Mouse (Mus musculus): ENCODE data around the gene Acod1.
A peak's percentile ranks its signal among the peaks of the same experiment; 100 is the strongest.

Gene Acod1

GRCm38 (mm10) chr14:103046677-103047076, at the start of gene Acod1:
Acod1 (plus strand) TSS chr14:103046977.
- no peak for DNase-seq (ENCODE audit: low read depth in 1 of 2, low spot score in 2 of 2)

DNA sequence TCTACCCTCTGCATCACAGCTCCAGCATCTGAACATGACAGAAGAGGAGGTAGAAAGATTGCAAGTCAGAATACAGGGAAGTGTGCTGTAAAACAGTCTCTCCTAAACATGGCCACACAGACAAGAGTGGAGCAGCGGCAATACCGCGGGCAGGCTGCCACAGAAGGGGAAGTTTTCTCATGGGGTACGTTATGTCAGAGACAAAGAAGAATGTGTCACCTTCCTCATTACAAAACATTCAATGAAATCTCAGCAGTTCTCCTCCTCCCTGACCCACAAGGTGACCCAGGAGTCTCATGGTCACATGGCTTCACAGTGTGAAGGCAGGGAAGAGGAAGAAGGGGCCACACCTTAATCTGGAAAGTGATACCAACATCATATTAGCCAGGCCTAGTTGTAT, 39.0 kb upstream of the Acod1 start:
- DNase-seq (ENCODE audit: low read depth in 1 of 2, low spot score in 2 of 2) = peak; percentile 74 to 83

GRCm38 (mm10) chr14:103011782-103012181, 35.0 kb upstream of the Acod1 start:
- peak in 1 of 2 experiments; percentile 22 for DNase-seq (ENCODE audit: low read depth in 1 of 2, low spot score in 2 of 2)

DNA sequence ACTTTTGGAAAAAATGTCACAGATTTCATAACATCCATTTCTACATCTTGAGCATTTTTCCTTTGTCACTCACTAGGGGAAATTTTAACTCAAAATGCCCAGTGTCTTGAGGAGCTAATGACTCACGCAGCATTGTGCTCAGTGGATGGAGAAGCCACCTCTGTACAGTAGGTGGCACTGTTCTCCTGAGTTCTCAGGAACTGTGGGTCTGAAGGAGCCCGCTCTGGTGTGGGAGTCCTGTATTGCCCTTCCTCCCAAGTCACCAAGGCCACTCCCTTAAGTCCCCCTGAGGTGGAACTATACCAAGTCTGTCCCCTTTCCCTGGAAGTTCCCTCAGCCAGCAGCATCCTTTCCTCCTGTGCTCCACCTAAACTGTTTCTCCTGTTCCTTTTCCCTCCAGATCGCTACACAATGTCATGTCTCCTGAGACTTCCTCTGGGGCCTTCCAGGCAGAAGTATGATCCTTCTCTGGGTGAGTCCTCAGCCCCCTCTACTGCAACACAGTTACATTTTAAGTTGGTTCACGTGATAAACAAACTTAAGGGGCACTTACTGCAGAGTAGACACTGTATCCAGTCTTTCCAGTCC, 34.1 kb upstream of the Acod1 start:
- DNase-seq (ENCODE audit: low read depth in 1 of 2, low spot score in 2 of 2) = peak in 1 of 2 experiments; percentile 61

DNA sequence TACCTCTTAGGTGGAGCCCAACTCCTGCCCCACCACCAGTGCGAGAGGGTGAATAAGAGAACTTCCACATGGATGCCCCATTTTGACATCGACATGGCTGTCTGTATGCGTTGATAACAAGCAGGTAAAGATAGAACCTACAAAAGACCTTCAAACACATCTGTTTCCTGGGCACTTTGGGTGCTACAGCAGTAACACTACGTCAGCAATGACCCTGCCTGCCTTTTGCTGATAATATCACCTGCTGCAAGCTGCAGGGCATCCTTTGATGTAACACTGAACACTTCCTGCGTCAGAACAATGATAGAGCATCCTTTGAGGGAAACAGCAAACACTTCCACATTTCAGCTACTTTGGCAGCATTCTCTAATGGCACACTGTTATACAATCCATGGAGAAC, 29.8 kb upstream of the Acod1 start:
- no peak for DNase-seq (ENCODE audit: low read depth in 1 of 2, low spot score in 2 of 2)

GRCm38 (mm10) chr14:103020046-103020445, 26.7 kb upstream of the Acod1 start:
- no peak for DNase-seq (ENCODE audit: low read depth in 1 of 2, low spot score in 2 of 2)

GRCm38 (mm10) chr14:103029203-103029602, 17.6 kb upstream of the Acod1 start:
- no peak for DNase-seq (ENCODE audit: low read depth in 1 of 2, low spot score in 2 of 2)

DNA sequence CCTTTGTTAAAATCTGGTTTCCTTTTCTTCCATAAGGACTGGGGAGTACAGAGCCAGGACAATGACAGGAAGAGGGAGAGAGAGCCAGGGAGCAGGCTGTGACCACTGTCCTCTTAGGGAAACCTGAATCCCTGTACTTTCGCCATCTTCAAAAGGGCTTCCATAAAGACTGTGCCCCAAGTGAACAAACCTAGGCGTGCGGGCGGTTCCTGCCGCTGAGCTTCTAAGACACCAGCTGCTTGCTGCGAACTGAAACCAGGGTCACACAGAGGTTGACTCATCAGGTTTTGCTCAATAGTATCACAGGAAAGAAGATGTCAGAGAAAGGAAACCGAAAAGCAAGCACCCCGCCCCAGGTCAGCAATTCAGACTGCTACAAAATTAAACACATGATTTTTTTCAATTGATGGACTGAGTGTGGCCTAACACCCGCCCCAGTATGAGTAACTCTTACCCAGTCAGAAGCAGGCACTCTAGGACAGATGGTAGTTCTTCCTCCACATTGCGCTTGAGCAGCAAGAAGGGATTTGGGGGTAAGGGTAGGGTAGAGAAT, 13.4 kb upstream of the Acod1 start:
- peak; percentile 70 to 84 for DNase-seq (ENCODE audit: low read depth in 1 of 2, low spot score in 2 of 2)

GRCm38 (mm10) chr14:103034076-103034475, 12.7 kb upstream of the Acod1 start:
- peak; percentile 60 to 64 for DNase-seq (ENCODE audit: low read depth in 1 of 2, low spot score in 2 of 2)

GRCm38 (mm10) chr14:103037016-103037415, 9.8 kb upstream of the Acod1 start:
- peak; percentile 47 to 62 for DNase-seq (ENCODE audit: low read depth in 1 of 2, low spot score in 2 of 2)

DNA sequence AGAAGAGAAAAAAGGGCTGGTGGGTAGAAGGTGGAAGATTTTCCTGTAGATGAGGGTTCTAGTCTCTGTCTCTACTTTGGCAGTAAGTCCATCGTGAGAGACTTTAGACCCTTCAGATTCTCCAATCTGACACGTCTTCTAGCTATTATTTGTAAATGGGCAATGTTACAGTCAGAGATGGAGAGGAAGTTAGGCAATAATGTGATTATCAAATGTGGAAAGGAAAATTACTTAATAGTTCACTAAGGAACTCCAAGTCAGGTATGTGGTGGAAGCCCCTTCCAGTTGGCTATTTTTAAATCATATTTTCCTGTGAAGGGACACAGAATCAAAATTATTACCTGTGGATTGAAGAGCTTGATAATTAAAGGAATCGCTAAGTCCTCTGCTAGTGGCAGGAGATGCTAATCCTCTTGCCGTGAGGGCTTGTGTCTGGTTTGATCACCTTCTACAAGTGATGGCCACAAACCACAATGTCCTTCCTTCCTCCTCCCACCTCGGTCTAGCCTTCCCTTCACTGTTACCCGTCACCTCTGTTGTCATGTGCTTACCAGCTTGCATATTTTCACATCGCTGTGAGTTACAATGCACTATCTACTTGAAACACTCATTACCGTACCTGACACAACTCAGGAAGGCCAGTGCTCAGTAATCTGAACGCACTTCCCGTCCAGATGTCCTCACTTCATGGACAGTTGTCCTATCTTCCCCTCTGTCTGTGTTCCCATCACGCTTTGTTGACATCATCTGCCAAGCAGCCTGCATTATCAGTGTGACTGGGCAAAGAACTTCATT, 1.7 kb downstream of the Acod1 start:
- DNase-seq (ENCODE audit: low read depth in 1 of 2, low spot score in 2 of 2) = no peak

- peak; percentile 73 to 90 for DNase-seq (ENCODE audit: low read depth in 1 of 2, low spot score in 2 of 2)
Measured at GRCm38 (mm10) chr14:103051159-103051769, 4.5 kb downstream of the Acod1 start.

- DNase-seq (ENCODE audit: low read depth in 1 of 2, low spot score in 2 of 2) = no peak
Measured at GRCm38 (mm10) chr14:103054731-103055130, 8.0 kb downstream of the Acod1 start.

- no peak for DNase-seq (ENCODE audit: low read depth in 1 of 2, low spot score in 2 of 2)
Measured at GRCm38 (mm10) chr14:103056601-103057000, 9.8 kb downstream of the Acod1 start.

DNA sequence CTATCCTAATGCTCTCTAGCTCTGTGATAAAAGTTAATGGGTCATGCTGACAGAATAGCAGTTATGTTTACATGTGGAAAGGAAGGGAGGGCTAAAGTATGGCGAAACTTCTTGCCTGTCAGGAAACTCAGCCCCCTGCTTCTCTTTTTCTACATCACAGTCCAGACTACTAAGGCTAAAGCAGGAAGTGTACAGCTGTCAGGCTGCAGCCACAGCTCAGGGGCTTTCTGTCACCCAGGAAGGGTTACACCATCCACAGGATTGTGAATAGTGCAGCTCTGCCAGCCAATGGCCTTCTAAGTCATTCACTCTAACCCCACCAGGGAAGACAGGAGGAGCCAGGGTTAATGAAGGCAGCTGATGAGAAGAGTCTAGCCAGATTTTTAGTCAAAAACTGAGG, 12.2 kb downstream of the Acod1 start:
- peak; percentile 76 to 77 for DNase-seq (ENCODE audit: low read depth in 1 of 2, low spot score in 2 of 2)

DNA sequence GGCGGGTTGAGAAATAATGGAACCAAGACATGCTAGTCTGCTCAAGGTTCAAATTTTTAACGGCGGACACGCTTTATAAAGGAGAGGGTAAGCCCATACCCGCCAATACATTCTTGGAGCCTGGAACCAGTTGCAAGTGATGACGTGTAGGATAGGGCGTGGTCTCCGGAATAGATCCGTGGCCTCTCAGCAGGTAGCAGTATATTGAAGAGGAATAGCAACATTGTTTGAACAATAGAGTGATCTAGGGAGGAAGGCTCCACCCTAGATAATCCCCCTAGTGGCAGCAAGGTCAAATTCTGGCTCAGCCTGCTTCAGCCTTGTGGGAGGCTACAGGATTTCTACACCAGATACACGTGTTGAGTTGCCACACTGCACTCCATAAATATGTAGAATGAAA, 12.7 kb downstream of the Acod1 start:
- DNase-seq (ENCODE audit: low read depth in 1 of 2, low spot score in 2 of 2) = peak in 1 of 2 experiments; percentile 51

DNA sequence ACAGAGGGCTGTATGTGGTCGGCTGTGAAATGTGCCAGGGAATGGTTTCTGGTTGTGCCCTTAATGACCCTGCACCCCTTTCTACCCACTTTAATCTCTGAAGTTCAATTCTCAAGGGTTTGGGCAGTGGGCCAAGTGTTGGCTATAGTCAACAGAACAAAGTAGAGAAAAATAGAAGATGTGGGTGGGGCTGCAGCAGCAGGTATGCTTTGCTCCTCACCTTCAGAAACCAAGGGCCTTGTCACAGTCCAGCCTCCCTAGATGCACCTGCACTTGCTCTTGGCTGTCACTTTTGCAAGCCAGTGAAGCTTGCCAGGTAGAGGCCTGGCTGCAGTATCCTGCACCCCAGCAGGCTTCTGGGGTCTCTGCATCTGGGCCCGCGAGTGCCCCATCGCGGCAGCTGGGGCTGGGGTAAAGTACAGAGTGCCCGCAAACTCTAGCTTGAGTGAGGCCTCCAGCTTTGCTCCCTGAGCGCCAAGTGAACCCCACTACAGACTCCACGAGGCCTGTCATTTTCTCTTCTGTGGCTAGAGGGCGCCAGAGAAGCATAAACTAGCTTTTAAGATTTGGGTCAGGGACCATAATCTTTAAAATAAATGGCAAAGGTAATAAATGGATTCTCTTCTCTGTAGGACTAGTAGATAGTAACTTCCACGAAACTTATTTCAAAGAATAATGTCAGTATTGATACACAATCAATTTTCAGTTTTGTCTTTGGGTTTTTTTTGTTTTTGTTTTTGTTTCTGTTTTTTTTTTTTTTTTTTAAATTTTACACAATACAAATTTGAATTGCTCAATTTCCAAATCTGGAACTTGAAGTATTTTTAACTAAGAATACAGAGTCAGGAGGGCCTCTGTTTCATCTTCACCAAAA, 18.8 kb downstream of the Acod1 start:
- peak in 1 of 2 experiments; percentile 61 for DNase-seq (ENCODE audit: low read depth in 1 of 2, low spot score in 2 of 2)

DNA sequence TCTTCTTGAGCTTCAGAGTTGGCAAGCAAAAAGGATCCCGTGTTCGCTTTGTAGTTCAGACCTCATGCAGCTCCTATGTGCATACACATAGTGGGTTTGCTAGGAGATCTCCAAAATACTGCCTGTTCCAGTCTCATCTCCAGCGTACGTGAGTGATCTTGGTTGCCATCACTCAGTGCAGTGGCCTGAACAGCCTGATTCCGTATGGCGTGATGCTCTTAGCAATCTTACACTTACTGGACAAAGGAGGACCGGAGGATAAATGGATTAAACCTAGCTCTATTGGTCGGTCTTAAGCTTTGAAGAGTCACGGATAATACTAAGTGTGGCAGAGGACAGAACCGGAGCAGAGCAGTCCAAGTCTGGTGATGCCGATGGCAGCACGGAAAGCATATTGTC, 22.7 kb downstream of the Acod1 start:
- DNase-seq (ENCODE audit: low read depth in 1 of 2, low spot score in 2 of 2) = no peak

DNA sequence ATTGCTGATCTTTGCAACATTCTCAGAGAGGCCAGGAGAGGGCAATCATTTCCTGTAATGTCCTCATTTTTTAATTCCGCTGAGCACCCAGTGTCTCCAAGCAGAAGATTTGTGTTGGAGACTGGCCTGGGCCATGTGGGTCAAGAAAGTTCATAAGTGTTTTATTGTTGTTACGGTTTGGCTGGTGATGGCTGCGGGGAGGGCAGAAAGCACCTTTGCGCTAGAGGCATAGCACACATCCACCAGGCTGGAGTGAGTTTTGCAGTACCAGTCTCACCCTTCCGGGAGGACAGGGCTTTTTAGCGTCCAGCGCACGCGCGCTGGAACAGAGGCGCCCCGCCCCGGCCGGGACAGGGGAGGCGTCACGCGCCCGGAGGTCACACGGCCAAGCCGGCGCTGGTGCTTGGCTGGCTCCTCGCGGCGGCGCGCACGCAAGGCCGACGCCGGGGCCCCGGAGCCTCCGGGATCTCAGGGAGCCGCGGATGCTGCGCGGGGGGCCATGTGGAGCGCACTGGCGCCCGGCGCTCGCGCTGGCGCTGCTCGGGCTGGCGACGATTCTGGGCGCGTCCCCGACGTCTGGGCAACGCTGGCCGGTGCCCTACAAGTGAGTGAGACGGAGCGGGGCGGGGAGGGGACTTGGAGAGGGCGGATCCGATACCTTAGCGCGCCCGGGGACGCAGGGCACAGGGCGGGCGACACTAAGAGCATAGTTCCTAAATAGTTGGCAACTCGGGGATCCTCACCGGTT, 23.3 kb downstream of the Acod1 start, which contains the start of gene Cln5:
TSS of gene Cln5 (plus strand) at position 353 of the 748 bp plus-strand sequence.
- DNase-seq (ENCODE audit: low read depth in 1 of 2, low spot score in 2 of 2) = peak; percentile 85 to 92

DNA sequence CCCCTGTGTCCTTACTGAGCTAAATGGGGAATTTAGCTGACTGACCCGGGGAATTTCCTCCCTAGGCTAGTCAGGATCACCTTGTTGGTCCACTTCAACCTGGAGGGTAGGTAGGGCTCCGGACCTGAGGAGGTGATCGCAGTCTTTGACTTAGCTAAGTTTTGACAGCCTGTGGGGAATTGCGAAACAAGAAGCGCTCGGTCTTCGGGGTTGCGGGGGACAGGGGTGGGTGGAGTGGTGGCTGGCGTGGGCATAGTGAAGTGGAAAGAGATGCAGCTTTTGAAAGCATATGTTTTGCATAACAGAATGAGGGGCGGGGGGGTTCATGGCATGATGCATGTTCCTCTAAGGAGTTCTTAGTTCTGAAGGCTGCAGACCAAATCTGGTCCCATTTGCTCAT, 24.0 kb downstream of the Acod1 start:
- DNase-seq (ENCODE audit: low read depth in 1 of 2, low spot score in 2 of 2) = no peak
